Mouse (Mus musculus) left cerebral cortex, postnatal 10 days (tissue): ENCODE data around the gene Fkbp11. TPM values are rescaled to one million over a fixed set of nuclear protein-coding genes. Genes with fewer than 3 reads are reported as not detected.

Source experiments
- DNase-seq, 2 experiments: peaks; one replicate each; pipeline ENCODE4 v3.0.0; 2021 to 2022; ENCODE audit warnings: low spot score in 2 of 2, mixed read lengths in 1 of 2; ENCODE audit errors: extremely low spot score in 1 of 2
- intact Hi-C: fragments of 180-260 bp; cut with DNase I; formaldehyde crosslinking; loops from one replicate; pipeline ENCODE4 v1.15.1; 2025
- total RNA-seq, 2 experiments: library from RNA; stranded (reverse); gene quantifications; 2 replicates each; pipeline ENCODE4 v1.2.3; 2021

The Fkbp11 gene
- total RNA-seq, 2 experiments from 2014 or later, result 2.2 TPM

DNA sequence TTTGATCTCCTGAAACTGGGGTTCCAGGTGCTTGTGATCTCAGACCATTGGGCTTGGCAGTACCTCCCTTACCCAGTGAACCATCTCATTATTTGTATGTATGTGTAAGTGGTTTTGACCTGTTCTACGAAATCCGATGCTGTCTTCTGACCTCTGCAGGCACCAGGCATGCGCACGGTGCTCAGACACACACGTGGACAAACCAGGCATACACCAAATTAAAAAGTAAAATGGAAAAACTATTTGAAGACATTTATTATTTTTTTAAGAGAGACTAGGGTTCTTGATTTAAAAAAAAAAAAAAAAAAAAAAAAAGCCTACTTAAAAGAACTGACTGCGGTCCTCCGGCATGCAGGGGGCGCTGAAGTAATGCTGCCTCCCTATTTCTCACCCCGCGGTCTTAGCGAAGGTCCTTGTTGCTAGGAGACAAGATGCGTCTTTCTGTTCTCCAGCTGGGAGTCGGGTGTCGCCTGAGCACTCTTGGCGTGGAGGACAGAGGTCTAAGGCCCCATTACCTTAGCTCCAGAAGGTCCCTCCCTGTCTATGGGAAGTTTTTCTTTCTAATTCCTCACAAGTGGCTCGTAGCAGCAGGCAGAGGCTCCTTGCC lies 20.1 kb downstream of the Fkbp11 start, which contains the start of gene Ccdc65:
TSS of gene Ccdc65 (plus strand) at position 442 of the 607 bp plus-strand sequence.
- DNase-seq, result peak; percentile 85 to 89
- intact Hi-C loops, result loop anchor here (10.0 kb wide), 1 partner anchor 133 kb away; the partner anchor contains the start of genes 4930415O20Rik and Ccnt1

DNA sequence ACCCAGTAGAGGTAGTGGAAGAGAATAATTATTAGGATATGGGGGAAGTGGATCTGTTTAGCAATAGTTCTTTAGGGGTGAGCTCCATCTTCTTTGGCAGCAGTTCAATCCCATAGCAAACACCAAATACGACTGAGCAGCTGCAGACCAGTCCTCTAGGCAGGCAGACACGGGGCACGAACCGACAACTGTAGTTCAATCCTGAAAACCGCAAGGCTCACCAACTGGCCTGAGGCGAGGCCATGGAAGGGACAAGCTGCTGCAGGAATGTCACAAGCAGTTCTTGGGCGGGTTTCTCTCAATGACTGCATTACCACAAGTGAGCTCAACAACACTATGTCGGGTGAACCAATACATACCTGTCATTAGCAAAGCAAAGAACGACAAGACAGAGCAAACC lies 23.7 kb downstream of the Fkbp11 start:
- no peak for DNase-seq
- intact Hi-C loops, result loop anchor here (10.0 kb wide), 1 partner anchor 130 kb away; the partner anchor contains the start of genes 4930415O20Rik and Ccnt1

DNA sequence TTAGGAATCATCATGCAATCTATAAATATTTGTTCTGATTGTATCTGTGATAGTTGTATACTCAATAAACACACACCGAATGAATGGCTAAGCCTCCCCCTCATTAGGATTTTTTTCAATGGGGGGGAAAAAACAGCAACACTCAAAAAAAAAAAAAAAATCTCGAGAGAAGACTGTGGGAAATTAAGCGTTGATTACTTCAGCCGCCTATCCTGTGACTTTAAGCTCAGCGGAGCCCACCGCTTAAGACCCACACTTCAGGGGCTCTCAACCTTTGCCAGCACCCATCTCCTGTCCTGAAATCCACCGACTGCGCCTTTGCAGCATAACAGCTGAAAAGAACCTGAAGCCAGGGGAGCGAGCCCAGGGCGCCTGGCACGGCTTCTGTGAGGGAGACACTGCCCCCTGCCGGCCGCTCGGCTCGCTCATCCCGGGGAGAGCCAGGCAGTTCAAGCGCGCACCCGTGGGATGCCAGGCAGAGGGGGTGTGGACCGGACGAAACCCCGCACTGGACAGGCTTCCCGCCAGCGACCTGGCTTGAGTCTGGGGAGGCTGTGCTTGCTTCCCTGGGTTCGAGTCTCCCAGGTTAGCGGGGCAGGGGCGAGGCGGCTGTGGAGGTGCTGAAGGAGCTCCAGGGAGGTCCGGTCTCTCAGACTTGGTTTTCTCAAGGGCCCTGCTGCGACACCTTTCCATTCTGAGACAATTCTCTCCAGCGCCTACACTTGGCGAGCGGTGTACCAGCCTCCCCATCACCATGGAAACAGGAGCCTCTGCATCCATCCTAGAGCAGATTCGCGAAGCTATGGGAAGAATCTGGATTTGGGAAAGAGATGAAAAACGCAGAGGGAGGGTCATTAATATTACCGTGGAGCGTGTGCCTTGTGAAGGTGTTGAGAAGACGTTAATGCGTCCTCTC lies 28.6 kb downstream of the Fkbp11 start:
- intact Hi-C loops, result loop anchor here (2.0 to 10.0 kb wide), 2 partner anchors 35 to 125 kb away; partner anchors contain the start of genes 4930415O20Rik and Ccnt1
- DNase-seq, result peak; percentile 87 to 92

DNA sequence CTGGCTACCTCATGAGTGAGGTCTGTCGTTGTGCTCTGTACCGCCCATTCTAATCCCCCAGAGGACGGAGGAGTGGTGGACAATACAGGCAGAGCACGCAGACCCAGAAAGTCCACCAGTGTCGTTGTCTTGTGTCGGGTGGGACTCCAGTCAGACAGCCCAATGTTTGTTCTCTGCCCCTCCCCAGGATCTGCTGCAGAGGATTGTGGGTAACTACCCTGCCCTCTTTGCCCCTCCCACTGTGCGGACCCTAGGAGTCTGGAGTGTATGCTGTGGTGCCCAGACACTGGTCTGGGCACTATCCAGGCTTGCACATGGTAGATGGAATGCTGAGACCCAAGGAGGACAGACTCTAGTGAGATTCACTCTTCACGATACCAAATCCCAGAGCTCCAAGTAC lies 31.8 kb downstream of the Fkbp11 start:
- intact Hi-C loops, result no loop called here
- DNase-seq, result no peak

DNA sequence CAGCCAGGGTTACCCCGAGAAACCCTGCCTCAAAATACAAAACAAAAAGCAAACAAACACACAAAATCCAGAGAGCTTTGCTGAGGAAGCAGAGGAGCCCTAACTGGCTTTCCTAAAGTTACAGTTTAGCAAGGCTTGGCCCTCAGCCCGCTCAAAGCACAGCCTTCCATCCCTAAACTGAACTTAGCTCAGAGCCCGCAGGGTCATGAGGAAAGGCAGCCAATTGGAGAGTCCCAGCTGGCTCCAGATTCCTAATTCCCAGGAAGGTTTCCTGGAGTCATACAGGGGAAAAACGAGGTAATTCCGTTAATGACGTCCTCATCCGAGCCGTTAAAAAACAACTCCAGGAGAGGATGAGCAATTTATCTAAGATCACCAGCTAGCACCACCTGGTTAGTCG lies 32.3 kb downstream of the Fkbp11 start:
- DNase-seq, result no peak
- intact Hi-C loops, result no loop called here

DNA sequence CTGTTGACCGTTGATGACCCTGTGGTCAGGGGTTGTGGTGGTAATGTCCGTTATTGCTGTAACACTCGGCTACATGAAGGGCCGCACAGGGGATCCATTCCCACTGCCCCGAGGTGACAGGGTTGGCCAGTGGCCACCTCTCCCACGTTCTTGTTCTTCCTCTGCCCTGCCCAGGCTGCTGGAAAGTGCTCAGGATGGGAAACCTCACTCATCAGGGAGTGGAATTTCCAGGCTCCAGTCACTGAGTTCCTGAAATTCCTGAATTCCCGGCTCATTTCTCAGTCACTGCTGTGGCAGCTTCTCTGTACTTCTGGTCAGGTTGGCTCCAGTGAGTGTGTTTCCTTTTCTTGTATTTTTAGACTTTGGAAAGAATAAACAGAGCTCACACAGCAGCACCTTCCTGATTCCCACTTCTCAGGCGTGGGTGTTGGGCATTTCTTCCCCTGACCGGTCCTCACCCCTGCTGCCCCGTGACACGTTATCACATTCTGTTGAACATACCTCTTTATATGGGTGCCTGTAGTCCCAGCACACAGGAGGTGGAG lies 35.8 kb downstream of the Fkbp11 start:
- peak in 1 of 2 experiments; percentile 71 for DNase-seq
- intact Hi-C loops, result no loop called here

DNA sequence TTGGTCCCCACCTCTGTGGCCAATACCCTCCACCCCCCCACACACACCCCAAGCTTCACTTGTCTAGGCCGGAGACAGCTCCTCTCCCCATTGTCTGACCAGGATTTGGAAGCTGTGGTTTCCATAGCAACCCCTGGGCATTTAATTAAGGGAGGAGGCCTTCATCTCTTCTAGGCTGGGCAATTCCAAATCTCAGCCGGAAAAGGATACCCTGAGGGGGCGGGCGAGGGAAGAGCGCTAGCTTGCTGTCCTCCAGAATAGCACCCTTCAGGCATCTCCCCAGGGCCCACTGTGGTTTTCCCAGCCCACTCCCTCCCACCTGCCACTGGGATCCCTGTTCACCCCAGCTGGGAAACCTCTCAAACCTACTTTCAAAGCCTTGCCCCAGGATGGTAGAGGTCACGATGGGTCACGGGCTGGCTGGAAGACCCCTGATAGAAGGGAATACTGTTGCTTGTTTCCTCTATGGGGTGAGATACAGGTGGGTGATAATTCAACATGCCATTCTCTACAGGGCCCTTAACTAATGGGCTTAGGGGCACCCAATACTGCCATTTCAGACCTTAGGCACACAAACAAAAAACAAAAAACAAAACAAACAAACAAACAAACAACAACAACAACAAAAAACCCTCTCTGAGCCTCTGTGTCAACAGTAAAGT lies 36.4 kb downstream of the Fkbp11 start:
- intact Hi-C loops, result no loop called here
- DNase-seq, result peak in 1 of 2 experiments; percentile 61

DNA sequence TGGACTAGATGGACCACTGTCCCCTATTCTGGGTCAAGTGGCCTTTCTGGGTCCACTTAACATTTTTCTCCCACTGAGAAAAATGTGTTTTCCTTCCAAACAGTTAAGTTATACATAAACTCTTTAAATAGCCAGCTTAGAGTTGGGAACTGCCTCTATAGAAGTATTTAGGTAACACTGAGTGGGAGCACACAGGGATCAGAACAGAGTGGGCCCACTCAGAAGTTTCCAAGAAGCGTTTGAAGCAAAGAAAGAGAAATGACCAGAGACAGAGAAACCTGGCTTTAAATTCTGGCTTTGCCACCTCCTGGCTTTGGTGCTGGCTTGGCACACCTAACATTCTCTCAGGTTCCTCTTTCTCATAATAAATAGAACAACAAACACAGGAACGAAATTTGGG lies 38.3 kb downstream of the Fkbp11 start:
- no peak for DNase-seq
- intact Hi-C loops, result no loop called here

DNA sequence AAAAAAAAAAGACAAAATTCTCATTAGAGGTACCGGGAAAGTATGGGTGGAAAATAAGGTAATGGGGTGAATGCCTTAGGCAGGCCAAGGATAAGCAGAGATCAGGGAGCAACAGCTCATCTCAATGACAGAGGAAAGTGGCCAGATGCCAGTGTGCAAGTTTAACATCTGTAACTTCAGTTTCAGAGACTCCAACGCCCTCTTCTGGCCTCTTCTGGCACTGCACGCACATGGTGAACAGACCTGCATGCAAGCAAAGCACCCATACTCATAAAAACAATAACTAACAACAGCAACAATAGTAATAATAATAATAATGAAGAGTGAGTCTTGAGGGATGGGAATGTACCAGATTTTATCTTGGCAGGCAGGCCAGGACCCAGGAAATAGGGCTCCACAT lies 42.1 kb downstream of the Fkbp11 start:
- intact Hi-C loops, result no loop called here
- no peak for DNase-seq

DNA sequence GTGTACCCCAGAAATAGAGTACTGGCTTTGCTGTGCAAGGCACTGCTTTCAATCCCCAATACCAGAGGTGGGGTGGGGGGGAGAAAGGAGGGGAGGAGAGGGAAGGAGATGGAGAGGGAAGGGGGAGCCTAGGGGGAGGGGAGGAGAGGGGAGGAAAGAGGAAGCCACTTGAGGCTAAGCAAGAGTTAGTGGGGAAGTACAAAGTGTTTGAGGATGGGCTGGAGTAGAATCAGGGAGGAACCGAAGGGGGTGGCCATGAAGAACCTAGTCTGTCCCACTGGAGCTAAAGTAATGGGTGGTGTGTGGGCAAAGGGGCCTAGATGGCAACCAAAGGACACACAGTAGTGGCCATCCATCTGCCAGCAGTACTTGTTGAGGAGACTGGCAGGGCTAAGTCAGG lies 44.3 kb downstream of the Fkbp11 start:
- intact Hi-C loops, result no loop called here
- DNase-seq, result no peak

DNA sequence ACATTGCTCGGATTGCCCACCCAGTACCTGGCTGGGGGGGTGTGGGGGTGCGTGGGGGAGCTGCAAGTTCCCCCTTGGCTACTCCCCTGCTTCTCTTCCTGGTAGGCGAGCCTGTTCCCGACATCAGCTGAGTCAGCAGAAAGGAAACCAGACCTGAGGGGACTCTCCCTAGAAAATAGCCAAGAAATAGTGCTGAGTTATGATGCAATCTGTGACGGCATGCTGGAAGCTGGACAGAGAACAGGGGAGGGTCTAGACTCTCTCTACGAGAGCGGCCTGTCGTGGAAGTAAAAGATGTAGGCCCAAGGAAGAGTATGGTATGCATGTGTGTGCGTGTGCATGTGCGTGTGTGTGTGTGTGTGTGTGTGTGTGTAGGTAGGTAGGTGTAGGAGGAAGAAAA lies 44.8 kb downstream of the Fkbp11 start:
- intact Hi-C loops, result no loop called here
- DNase-seq, result no peak

DNA sequence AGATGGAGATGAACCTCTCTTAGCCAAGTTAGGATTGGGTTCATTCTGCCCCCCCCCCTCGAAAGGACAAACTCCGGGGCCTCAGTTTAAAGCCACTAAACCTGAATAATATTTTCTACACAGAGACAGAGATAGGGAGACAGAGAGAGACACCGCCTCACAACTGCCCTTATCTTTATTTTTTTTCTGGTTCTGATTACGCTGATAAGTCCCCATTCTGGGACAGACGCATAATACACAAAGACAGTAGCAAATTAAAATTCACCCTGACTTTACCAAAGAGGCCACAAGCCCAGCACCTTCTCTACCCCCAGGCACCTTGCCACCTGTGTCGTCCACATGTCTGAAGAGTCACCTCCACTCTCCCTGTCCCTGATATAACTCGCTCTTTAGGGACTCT lies 46.4 kb downstream of the Fkbp11 start:
- no peak for DNase-seq
- intact Hi-C loops, result no loop called here

DNA sequence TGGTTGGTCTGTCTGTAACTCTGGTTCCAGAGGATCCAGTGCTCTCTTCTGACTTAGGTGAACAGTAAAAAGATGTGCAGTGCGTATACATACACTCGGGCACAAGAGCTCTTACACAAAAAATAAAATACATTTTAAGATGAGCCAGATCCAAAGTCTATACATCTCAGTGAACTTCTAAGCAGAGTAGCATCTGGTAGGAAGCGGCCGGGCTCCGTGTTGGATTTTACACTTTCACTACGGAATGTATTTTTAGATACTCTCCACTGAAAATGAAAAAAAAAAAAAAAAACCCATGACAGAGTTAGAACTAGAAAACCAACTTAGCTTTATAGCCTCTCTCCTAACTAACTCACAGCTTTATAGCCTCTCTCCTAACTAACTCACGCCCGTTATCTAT lies 47.3 kb downstream of the Fkbp11 start:
- no peak for DNase-seq
- intact Hi-C loops, result no loop called here

DNA sequence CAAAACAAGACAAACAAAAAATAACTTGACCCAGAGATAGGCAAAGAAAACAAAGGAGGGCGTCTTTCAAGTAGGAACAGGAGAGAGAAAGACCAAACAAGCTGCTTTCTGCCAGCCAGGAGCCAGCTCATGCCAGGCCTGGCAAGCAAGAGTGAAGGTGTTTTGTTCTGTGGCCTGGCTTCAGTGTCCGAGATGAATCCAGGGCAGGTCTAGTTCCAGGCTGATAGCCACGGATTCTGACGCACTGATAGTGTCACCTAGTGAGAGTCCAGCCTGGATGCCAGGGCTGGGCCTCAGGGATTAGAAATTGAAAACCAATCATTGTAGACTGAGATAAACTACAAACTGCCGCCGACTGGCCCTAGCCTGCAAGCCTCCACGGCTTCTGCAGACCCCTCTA lies 50.0 kb downstream of the Fkbp11 start:
- DNase-seq, result no peak
- intact Hi-C loops, result no loop called here

DNA sequence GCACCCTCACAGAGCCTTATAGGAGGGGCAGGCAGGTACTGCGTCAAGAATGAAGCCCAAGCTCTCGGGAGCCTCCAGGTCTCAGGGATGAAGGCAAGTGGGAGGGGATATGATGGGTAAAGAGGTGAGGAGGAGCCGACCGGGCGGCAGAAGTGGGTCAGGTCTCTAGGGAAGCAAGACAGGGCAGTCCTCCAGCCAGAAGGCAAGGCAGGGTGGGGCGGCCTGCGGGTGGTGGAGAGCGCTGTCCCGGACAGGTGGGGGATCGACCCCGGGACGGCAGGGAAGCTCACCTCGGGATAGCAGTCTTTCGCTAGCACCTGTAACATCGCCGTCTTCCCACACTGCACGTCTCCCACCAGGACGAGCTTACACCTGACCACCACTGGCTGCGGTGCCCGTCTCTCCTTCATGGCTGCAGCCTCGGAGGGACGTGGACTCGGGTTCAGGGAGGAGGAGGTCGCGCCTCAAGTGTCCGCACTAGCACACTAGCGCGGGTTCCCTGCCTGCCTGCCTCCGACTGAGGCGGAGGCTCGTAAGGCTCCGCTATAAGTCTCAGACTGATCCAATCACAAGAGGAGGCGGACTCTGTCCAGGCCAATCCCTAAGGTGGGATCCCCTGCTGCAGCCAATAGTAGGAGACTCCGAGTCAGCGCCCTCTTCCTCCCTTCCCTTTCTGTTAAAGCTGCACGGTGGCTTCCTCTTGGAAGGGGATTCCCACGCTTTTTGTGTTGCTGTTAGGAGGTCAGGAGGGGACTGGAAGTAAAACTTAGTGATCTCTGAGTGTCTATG lies 50.9 kb downstream of the Fkbp11 start, which contains the start of gene Rnd1:
TSS of gene Rnd1 (minus strand) at position 522 of the 789 bp plus-strand sequence.
- DNase-seq, result peak; percentile 88 to 92
- intact Hi-C loops, result no loop called here

DNA sequence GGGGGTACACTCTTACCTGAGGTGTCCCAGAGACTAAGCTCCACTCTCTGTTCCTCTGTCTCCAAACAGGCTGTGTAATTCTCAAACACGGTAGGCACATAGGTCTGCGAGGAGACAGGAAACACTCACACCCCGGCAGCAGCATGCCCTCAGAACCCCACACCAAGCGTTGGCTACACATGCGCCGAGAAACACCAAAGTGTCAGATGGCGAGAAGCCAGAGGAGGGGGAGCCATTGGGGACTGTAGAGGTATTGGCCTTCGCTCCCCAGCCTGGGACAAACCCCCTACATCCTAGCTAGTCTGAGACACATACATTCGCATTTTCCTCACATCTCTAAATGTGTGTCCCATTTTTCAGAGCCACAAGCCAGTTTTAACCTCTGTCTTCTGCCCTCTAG lies 51.5 kb downstream of the Fkbp11 start:
- peak in 1 of 2 experiments; percentile 62 for DNase-seq
- intact Hi-C loops, result no loop called here

DNA sequence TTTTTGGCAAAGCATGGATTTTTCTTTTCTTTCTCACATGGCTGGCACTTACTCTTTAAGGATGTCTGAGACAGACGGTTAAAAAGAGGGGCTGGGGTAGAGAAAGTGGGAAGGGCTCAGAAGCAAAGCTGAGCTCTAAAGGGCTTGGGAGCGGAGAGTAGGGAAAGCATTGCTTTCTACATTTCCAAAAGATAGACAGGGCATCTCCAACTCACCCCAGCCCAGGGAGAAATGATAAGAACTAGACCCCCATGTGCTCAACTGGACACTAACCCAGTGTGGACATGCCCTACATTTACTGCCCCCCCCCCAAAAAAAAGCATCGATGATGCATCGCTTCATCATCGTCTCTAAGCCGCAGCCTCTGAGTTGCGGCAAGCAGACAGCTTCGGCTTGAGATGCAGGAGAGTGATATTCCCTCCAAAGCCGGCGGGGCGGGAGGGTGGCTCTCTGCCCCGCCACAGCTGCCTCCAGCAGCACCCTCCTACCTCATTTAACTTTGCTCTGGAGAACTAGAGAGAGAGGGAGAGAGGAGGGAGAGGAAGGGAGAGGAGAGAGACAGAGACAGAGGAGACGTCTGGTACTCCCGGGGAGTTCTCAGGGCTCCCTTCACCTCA lies 52.3 kb downstream of the Fkbp11 start:
- DNase-seq, result no peak
- intact Hi-C loops, result no loop called here

DNA sequence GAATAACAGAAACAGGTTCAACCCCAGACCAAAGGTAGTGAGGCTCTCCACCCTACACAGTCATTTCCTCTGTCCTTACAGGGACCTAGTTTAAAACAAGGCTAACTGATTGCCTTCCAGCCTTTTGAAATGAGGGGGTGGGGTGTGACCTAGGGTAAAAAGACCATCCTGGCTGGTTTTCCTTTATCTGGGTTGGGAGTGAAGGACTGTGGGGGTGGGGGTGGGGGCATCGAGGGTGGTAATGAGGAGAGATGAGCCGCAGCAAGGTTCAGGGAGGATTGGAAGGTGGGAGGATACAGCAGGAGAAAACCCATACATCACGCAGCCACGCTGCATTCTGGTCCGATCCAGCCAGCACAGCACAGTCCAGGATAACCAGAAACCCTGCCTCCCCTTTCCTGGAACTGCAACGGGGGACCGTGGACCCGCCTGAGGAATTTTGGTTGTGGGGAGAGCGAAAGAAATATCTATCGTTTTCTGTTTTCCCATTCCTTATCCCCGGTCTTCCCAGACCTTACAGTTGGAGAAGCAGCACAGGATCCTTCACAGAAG lies 52.9 kb downstream of the Fkbp11 start:
- intact Hi-C loops, result no loop called here
- no peak for DNase-seq
